ENCODE assay signal across 9 mouse cellular contexts in the genomic region with DNA sequence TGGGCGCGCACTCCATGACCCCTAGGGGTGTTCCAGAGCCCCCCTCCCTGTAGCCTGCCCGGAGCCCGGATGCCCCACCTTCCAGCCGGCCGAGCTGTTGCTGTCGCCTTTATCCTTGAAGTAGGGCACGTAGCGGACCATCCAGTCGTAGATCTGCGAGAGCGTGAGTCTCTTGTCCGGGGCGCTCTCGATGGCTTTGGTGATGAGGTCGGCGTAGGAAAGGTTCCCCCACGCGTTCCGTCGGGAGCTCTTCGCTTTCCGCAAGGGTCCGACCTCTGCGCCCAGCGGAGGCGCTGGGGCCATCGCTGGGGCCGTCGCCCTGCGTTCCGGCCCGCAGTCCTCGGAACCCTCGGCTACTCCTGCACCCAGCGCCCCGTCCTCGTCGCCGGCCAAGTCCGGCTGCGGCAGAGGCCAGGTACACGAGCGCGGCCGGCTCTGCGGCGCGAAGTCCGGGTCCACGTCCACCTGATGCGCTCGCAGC. TPM values are rescaled to one million over a fixed set of nuclear protein-coding genes. Genes with fewer than 3 reads are reported as not detected.
DNase-seq lines count a peak whose midpoint lies in the region; ATAC-seq lines count a peak whose summit lies in the region.
"Had no signal": no experiment of that assay in that cellular context is flagged by ENCODE, and none has a peak within 500 bp of the region (broad histone marks: within the 10 kb centered on the region; RNA-seq: fewer than 3 reads in every experiment).

No protein-coding gene starts in this region.

- WGBS in heart, embryonic 13.5 days = under 1% methylated on average over 44 of the region's 53 CpGs
- 0% methylated on average over 53 of the region's 53 CpGs for WGBS in forebrain, embryonic 11.5 days

- peak overlapping the region; percentile 71 for H3K4me3 ChIP-seq in heart, embryonic 13.5 days
- peak overlapping the region; percentile 65 for H3K4me3 ChIP-seq in forebrain, embryonic 11.5 days (ENCODE audit: low read depth, low read length)

- peaks cover 85% of the 10 kb centered on the region for H3K27me3 ChIP-seq in heart, embryonic 13.5 days (replicated peaks)
- H3K27me3 ChIP-seq in forebrain, embryonic 11.5 days (ENCODE audit: control insufficient read depth, insufficient read depth, low read length) = peaks cover 44% of the 10 kb centered on the region

- no peaks in the 10 kb centered on the region for H3K9me3 ChIP-seq in heart, embryonic 13.5 days
- H3K9me3 ChIP-seq in forebrain, embryonic 11.5 days (ENCODE audit: control insufficient read depth, low read length) = no peaks in the 10 kb centered on the region

- DNase-seq in heart, postnatal 10 days = no peak
- peak; percentile 30 for DNase-seq in MN1 (ENCODE audit: low spot score)
- DNase-seq in forebrain, embryonic 11.5 days (ENCODE audit: low spot score) = peak; percentile 73
- DNase-seq in kidney, postnatal 4 days = peak; percentile 38 to 59
- peak; percentile 19 for DNase-seq in naive thymus-derived CD4-positive, alpha-beta T cell, adult 2 months (ENCODE audit: low read depth)
- no peak for DNase-seq in right cerebral cortex, postnatal 36 days (ENCODE audit: low spot score in 2 of 2)
- no peak for DNase-seq in frontal cortex, postnatal 25 days (ENCODE audit: low spot score in 2 of 2)

- no peaks in the 10 kb centered on the region for H3K36me3 ChIP-seq in heart, embryonic 13.5 days
- no peaks in the 10 kb centered on the region for H3K36me3 ChIP-seq in forebrain, embryonic 11.5 days (ENCODE audit: control insufficient read depth, insufficient read depth, low read length)

- H3K4me2 ChIP-seq in heart, embryonic 13.5 days = peak overlapping the region; percentile 100
- H3K4me2 ChIP-seq in forebrain, embryonic 11.5 days (ENCODE audit: low read depth, low read length, severe bottlenecking) = peak overlapping the region; percentile 100

- H3K27ac ChIP-seq in heart, embryonic 13.5 days (replicated peaks) = no peak overlapping the region
- H3K27ac ChIP-seq in forebrain, embryonic 11.5 days (ENCODE audit: low read depth, low read length) = no peak overlapping the region
- H3K27ac ChIP-seq: macrophage had no signal

- H3K4me1 ChIP-seq in heart, embryonic 13.5 days = peaks cover 47% of the 10 kb centered on the region
- peaks cover 18% of the 10 kb centered on the region for H3K4me1 ChIP-seq in forebrain, embryonic 11.5 days (replicated peaks; ENCODE audit: control insufficient read depth, insufficient read depth, low read length)

- intact Hi-C loops in heart, postnatal 10 days (cut with DNase I) = no loop called here

- ATAC-seq in heart, embryonic 13.5 days (ENCODE audit: extremely low read depth, insufficient number of reproducible peaks, low FRiP score, low TSS enrichment) = no peak
- no peak for ATAC-seq in forebrain, embryonic 11.5 days (replicated peaks; ENCODE audit: low FRiP score)

- H3K9ac ChIP-seq in heart, embryonic 13.5 days = peak overlapping the region; percentile 86
- peak overlapping the region; percentile 70 for H3K9ac ChIP-seq in forebrain, embryonic 11.5 days (ENCODE audit: low read length)

RNA-seq across cellular contexts. Expression of a gene that starts 0.3 kb away (rescaled TPM):
- 0.10 TPM in 1 of 2 replicates, not detected in the other for polyA plus RNA-seq in heart, embryonic 13.5 days (2015; fragmentation: Nextera tagmentation; extraction: Ambion mirVana)
- total RNA-seq in heart, postnatal 10 days (2021) = 1 to 10 TPM; 4.9 to 7.9 TPM
- polyA plus RNA-seq in forebrain, embryonic 11.5 days (2014; fragmentation: Nextera tagmentation; extraction: Ambion mirVana) = 0.39 and 1.1 TPM in 2 replicates
- polyA plus RNA-seq: macrophage had no signal

Comparison
In these comparisons a context has a peak if more than half of its experiments do, and no peak if none do; other contexts are left out.
1. DNase-seq: peak in MN1 (single experiment), forebrain, embryonic 11.5 days (single experiment), kidney, postnatal 4 days (2 of 2) and naive thymus-derived CD4-positive, alpha-beta T cell, adult 2 months (single experiment); none in heart, postnatal 10 days (0 of 2), right cerebral cortex, postnatal 36 days (0 of 2) and frontal cortex, postnatal 25 days (0 of 2).